Mouse (Mus musculus) heart, postnatal 0 days (tissue): ENCODE data around the gene Sh3gl1. TPM values are rescaled to one million over a fixed set of nuclear protein-coding genes. Genes with fewer than 3 reads are reported as not detected.

Experiments used
- ATAC-seq: fragments of 200-750 bp; cut with Nextera tagmentation; 2 replicates; pipeline ENCODE4 v1.8.0; 2017; ENCODE audit warnings: low read depth, moderate number of reproducible peaks, moderate library complexity; ENCODE audit not compliant: insufficient read depth
- DNase-seq: peaks from one replicate; pipeline ENCODE4 v3.0.0-alpha.2; 2016; ENCODE audit warnings: low spot score
- H3K27ac ChIP-seq: fragments of 300-500 bp; sonication (generic); 2 replicates; pipeline ENCODE4 v1.5.1; 2014; ENCODE audit warnings: low read depth, mild to moderate bottlenecking
- H3K27me3 ChIP-seq: fragments of 300-500 bp; sonication (generic); 2 replicates; pipeline ENCODE4 v1.6.1; 2014; ENCODE audit warnings: low read length, mixed read lengths; ENCODE audit not compliant: control insufficient read depth, insufficient read depth
- H3K36me3 ChIP-seq: fragments of 300-500 bp; sonication (generic); replicated peaks from 2 replicates; pipeline ENCODE4 v1.6.1; 2014; ENCODE audit warnings: low read length, mixed read lengths; ENCODE audit not compliant: control insufficient read depth, insufficient read depth
- H3K4me1 ChIP-seq: fragments of 300-500 bp; sonication (generic); 2 replicates; pipeline ENCODE4 v1.6.1; 2014; ENCODE audit warnings: antibody characterized with exemption; ENCODE audit not compliant: control insufficient read depth, insufficient read depth
- H3K4me2 ChIP-seq: fragments of 300-500 bp; sonication (generic); 2 replicates; pipeline ENCODE4 v1.6.1; 2014; ENCODE audit warnings: low read depth, mild to moderate bottlenecking, low read length, moderate library complexity
- H3K4me3 ChIP-seq: fragments of 300-500 bp; sonication (generic); 2 replicates; pipeline ENCODE4 v1.5.1; 2014; ENCODE audit warnings: low read depth, low read length
- H3K9ac ChIP-seq: fragments of 300-500 bp; sonication (generic); replicated peaks from 2 replicates; pipeline ENCODE4 v1.6.1; 2014; ENCODE audit warnings: low read depth, low read length, mixed read lengths
- H3K9me3 ChIP-seq: fragments of 300-500 bp; sonication (generic); replicated peaks from 2 replicates; pipeline ENCODE4 v1.6.1; 2016; ENCODE audit warnings: low read length; ENCODE audit not compliant: control insufficient read depth
- CTCF ChIP-seq: IDR thresholded peaks from 2 replicates; pipeline ENCODE4 v1.5.1; 2016; ENCODE audit warnings: antibody characterized with exemption, control low read depth, low read depth
- EP300 ChIP-seq: IDR thresholded peaks from 2 replicates; pipeline ENCODE4 v1.6.1; 2016; ENCODE audit warnings: antibody characterized with exemption, low read depth
- WGBS: fragments of 180-500 bp; shearing (Covaris S2); extraction: QIAGEN DNeasy Blood & Tissue Kit; methylation state at CpG from one replicate; pipeline ENCODE4 v1.1.7; 2014; 5-methylcytosine and 5-hydroxymethylcytosine counted together
- polyA plus RNA-seq: library from polyadenylated mRNA; unstranded; fragments of >200 nt; fragmentation: Nextera tagmentation; extraction: Ambion mirVana; gene quantifications from 2 replicates; pipeline ENCODE4 v1.2.1, GENCODE M21; 2015
- total RNA-seq: library from RNA; depleted of rRNA; stranded (reverse); fragments of >200 nt; gene quantifications from 2 replicates; pipeline ENCODE4 v1.2.3, GENCODE M21; 2014; ENCODE audit warnings: low replicate concordance

Sh3gl1 gene
- total and polyA plus RNA-seq, 2 experiments from 2014 or later: 43.5 to 45.8 TPM

GRCm38 (mm10) chr17:56010255-56010654 is 26.2 kb downstream of the Sh3gl1 start:
- no peak for TF ChIP-seq EP300
- no peaks in the 10 kb centered on the region for H3K9me3 ChIP-seq
- peak overlapping the region; percentile 98; the same call in 1 of the 2 replicates for H3K4me2 ChIP-seq
- H3K4me3 ChIP-seq: peak overlapping the region; percentile 91
- ATAC-seq (no peak), DNase-seq (no peak)
- 62% methylated on average over 14 of the region's 14 CpGs for WGBS
- no peak overlapping the region for H3K27ac ChIP-seq
- peaks cover 16% of the 10 kb centered on the region for H3K4me1 ChIP-seq
- H3K36me3 ChIP-seq: peaks cover 29% of the 10 kb centered on the region
- H3K9ac ChIP-seq: no peak overlapping the region
- H3K27me3 ChIP-seq: no peaks in the 10 kb centered on the region

- Histone ChIP-seq H3K4me2 (peak overlapping the region; percentile 98), H3K27ac (no peak overlapping the region), H3K9ac (peak overlapping the region; percentile 60; the same call in 1 of the 2 replicates), H3K36me3 (peaks cover 26% of the 10 kb centered on the region), H3K27me3 (no peaks in the 10 kb centered on the region), H3K9me3 (no peaks in the 10 kb centered on the region), H3K4me3 (peak overlapping the region; percentile 91), H3K4me1 (peaks cover 16% of the 10 kb centered on the region)
- DNase-seq: no peak
- no peak for TF ChIP-seq CTCF
- no peak for TF ChIP-seq EP300
- no peak for ATAC-seq
- WGBS: 52% methylated on average over 2 of the region's 2 CpGs
Measured at GRCm38 (mm10) chr17:56009962-56010240, 26.5 kb downstream of the Sh3gl1 start.

DNA sequence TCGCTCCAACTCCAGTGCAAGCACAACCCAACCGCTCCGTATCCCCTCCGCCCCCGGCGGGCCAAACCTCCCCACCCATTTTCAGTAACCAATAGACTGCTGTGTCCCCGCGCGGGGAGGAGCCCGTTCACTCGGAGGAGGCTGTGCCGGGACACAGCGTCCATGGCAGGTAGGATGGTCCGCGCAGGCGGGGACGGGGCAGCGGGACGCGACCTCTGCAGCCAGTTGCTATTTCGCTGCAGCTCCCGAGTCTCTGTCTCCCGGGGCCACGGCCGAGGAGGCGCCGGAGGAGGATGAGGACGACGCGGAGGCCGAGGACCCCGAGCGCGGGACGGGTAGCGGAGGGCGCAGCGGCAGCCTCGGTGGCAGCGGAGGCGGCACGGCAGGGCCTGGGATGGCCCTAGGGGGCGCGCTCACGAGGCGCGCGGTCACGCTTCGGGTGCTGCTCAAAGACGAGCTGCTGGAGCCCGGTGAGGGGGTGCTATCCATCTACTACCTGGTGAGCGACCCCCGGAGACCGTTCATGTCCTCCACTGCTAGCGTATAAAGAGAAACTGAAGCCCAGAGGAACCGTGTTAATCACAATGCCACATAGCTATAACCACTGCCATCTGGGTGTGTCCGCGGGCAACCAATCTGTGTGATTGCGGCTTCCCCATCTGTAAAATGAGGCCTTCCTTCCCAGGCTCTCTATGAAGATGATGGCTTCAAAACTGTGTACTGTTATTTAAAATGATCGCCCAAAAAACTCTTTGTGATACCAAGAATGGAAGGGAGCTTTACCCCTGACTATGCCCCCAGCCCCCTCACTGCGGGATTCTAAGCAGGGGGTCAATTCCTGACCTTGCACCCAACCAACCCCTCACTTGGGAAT is 27.1 kb downstream of the Sh3gl1 start:
- Histone ChIP-seq H3K4me3 (peak overlapping the region; percentile 91), H3K4me1 (peaks cover 16% of the 10 kb centered on the region), H3K9me3 (no peaks in the 10 kb centered on the region), H3K27me3 (no peaks in the 10 kb centered on the region), H3K27ac (peak overlapping the region; percentile 81), H3K9ac (peak overlapping the region; percentile 60), H3K4me2 (peak overlapping the region; percentile 98), H3K36me3 (peaks cover 23% of the 10 kb centered on the region)
- peak; percentile 94 for DNase-seq
- 1% methylated on average over 58 of the region's 62 CpGs for WGBS
- peak; percentile 90 for ATAC-seq
- TF ChIP-seq CTCF (peak; percentile 17; the same call in 1 of the 2 replicates), EP300 (no peak; the same call in 1 of the 2 replicates)

GRCm38 (mm10) chr17:56008356-56009087 is 27.9 kb downstream of the Sh3gl1 start:
- Histone ChIP-seq H3K4me3 (peak overlapping the region; percentile 91), H3K4me2 (peak overlapping the region; percentile 98), H3K27ac (peak overlapping the region; percentile 81), H3K27me3 (no peaks in the 10 kb centered on the region), H3K36me3 (peaks cover 21% of the 10 kb centered on the region), H3K9me3 (no peaks in the 10 kb centered on the region), H3K4me1 (peaks cover 16% of the 10 kb centered on the region), H3K9ac (peak overlapping the region; percentile 60)
- whole genome bisulfite sequencing: 2% methylated on average over 21 of the region's 21 CpGs
- DNase-seq: peak; percentile 95
- peak; percentile 92 for ATAC-seq
- TF ChIP-seq EP300 (no peak), CTCF (no peak)

DNA sequence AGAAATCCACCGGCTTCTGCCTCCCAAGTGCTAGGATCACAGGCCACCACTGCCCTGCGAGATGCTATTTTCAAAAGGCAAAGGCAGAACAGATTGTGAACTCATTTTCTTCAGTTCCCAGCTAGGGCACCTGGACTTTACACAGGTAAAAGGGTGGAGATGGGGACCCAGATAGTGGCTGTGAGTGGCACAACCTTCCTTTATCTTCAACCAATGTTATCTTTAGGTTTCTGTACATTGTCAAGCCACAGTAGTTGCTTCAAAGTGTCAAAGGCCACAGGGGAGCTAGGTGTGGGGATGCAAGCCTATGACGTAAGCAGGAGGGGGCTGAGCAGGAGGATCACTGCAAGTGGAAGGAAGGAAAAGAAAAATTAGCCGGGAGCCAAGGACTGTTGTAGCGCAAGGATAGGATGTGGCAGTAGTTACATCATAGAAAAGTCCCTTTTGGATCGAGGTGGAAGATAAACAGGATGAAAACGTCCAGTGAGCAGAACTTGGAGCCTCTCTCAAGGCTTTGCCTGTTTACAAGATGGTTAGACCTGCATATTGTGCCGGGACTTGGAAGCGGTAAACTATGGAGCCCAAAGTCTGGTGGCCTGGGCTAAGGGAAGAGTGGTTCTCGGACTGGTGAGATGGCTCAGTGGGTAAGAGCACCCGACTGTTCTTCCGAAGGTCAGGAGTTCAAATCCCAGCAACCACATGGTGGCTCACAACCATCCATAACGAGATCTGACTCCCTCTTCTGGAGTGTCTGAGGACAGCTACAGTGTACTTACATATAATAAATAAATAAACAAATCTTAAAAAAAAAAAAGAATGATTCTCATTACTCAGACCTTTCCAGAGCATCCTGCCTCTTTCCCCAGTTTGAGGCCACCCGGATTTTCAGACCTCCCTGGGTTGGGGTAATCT is 28.7 kb downstream of the Sh3gl1 start:
- no peak overlapping the region for H3K4me3 ChIP-seq
- TF ChIP-seq CTCF (no peak), EP300 (no peak)
- WGBS: 24% methylated on average over 13 of the region's 14 CpGs
- H3K9me3 ChIP-seq: no peaks in the 10 kb centered on the region
- H3K4me2 ChIP-seq: peak overlapping the region; percentile 98
- no peak overlapping the region for H3K9ac ChIP-seq
- peak; percentile 36 for DNase-seq
- H3K27me3 ChIP-seq: no peaks in the 10 kb centered on the region
- peak overlapping the region; percentile 81 for H3K27ac ChIP-seq
- H3K4me1 ChIP-seq: peaks cover 16% of the 10 kb centered on the region
- peaks cover 16% of the 10 kb centered on the region for H3K36me3 ChIP-seq
- ATAC-seq: no peak; the same call in 1 of the 2 replicates
